Mouse (Mus musculus): ENCODE results near the gene Nppa. TPM values are rescaled to one million over a fixed set of nuclear protein-coding genes. Genes with fewer than 3 reads are reported as not detected.

The Nppa gene
- not detected for total RNA-seq (2021)

GRCm38 (mm10) chr4:148000202-148000772 lies at the start of gene Nppa:
Gene Nppa, plus strand, starts transcription at chr4:148000722.
- no peak for DNase-seq

- DNase-seq, result no peak
These were observed 46.9 kb upstream of the Nppa start for GRCm38 (mm10) chr4:147953590-147953989.

- no peak for DNase-seq
These were observed 43.4 kb upstream of the Nppa start for GRCm38 (mm10) chr4:147957141-147957540.

- no peak for DNase-seq
These were observed 40.4 kb upstream of the Nppa start for GRCm38 (mm10) chr4:147959881-147960831.

- DNase-seq, result no peak
These were observed 37.7 kb upstream of the Nppa start for GRCm38 (mm10) chr4:147962781-147963180.

- DNase-seq, result no peak
These were observed 36.9 kb upstream of the Nppa start for GRCm38 (mm10) chr4:147963623-147964022.

DNA sequence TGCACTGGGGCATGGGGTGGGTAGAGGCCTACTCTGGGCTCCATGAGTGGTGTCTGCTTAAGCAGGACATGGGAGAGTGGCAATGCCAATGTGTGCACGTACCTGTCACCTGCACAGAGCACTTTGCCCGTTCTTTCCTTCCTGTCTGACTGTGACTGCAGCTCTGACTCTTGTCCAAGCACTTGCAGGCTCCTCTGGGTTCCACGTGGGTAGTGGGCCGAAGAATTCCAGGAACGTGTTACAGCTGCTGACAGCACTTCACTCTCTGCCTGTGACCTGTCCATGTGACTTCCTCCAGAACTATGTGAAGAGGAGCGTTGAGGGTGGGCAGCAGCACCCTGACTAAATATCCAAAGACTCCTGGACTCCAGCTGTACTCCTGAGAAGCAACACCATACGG lies 34.8 kb upstream of the Nppa start:
- DNase-seq, result no peak

DNA sequence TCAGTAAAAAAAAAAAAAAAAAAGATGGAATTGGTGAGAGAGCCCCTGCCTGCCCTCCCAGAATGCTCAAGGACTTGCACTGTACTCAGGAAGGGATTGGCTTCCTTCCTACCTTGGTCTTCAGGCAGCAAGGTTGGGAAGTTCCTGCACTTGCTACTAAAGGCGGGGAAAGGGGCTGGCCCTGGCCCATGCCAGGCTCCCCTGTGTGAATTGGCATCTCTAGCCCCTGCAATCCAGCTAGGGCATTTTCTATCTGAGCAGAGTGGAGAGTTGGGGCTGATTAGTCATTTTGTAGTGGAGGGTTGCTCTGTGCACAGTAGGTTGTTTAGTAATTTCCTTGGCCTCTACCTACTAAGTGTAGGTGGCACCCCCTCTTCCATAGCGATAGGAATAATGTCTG lies 31.7 kb upstream of the Nppa start:
- no peak for DNase-seq

GRCm38 (mm10) chr4:147969337-147969736 lies 31.2 kb upstream of the Nppa start:
- DNase-seq, result no peak

- no peak for DNase-seq
These were observed 24.3 kb upstream of the Nppa start for GRCm38 (mm10) chr4:147976237-147976636.

GRCm38 (mm10) chr4:147977726-147978125 lies 22.8 kb upstream of the Nppa start:
- no peak for DNase-seq

- DNase-seq, result no peak
These were observed 22.1 kb upstream of the Nppa start for GRCm38 (mm10) chr4:147978391-147978790.

DNA sequence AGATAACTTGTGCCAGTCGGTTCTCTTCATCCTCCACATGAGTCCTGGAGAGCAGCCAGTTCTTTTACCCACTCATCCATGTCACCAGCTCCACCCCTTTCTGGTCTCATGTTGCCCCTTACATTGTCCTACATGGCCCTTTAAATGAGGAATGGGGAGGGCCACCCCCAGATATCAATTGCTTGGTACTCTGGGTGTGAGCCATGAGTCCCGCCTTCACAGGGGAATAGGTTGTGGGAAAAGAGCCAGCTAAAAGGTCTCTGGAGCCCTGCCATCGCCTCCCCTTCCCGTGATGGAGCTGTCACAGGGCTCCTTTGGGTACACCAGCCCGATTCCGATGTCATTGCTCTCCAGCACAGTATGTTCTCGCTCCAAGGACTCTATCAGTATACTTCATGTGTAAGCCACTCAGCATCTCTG lies 21.1 kb upstream of the Nppa start:
- DNase-seq, result no peak

GRCm38 (mm10) chr4:147985205-147986132 lies 15.1 kb upstream of the Nppa start, which contains the start of gene Nppb:
Gene Nppb, plus strand, starts transcription at chr4:147985788.
- DNase-seq, result no peak

DNA sequence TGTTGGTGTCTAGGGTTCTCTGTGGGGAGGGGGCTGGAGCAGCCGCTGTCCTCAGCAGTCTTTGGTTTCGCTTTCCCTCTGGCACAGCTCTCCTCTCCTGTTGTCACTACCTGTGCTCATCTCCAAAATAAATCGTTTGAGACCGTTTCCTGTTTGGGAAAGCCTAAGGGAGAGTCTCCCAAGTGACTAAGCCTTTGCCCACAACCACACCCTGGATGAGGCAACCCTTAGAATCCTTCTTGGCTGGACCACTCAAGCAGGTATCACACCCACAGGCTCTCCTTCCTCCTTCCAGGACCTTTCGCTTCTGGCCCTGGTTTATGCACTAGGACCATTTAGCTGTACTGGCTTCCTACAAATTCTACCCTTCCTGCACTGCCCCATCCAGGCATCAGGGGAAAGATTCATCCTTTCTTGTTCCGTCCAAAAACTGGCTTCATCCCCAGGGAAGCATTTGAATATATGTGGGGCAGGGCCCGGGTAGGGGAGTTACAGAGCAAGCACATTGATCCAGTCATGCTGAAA lies 6.9 kb upstream of the Nppa start:
- DNase-seq, result no peak

GRCm38 (mm10) chr4:147995311-147995710 lies 5.2 kb upstream of the Nppa start:
- DNase-seq, result no peak

GRCm38 (mm10) chr4:148001013-148001789 lies 679 bp downstream of the Nppa start:
- no peak for DNase-seq

- no peak for DNase-seq
These were observed 1.3 kb downstream of the Nppa start for GRCm38 (mm10) chr4:148001866-148002265.

DNA sequence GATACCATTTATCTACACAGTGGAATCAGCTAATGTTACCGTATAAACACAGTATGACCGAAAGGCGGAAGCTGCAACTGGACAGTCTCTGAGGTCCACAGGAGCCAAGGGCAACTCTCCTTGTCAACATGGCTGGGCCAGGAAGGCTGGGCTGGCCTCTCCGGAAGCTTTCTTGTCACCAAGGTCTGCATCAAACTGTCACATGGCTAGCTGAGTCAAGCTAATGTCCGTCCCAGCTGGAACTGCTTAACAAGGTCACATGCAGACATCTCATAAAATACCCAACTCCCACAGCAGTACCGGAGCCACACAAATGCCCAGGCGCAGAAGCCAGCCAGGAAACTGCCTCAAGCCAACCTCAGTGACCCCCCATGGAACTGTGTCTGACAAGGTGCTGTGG lies 3.8 kb downstream of the Nppa start:
- no peak for DNase-seq

DNA sequence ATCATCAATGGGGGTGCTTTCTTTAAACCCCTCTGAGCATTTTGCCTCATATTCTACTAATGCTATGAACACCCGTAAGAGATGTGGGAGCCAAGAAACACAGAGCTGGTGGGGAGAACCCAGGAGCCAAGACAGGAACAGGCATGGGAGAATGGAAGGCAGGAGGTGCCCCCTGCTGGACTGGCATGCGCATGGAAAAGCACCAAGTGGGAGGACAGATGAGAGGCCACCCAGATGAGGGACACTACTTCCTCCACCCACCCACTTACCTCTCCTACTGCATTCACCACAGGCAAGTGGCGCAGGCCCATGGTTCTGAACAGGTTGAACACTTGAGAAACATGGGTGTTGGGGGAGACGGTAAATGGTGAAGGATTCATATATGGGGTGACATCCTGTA lies 7.9 kb downstream of the Nppa start:
- DNase-seq, result peak; percentile 60 to 69

- DNase-seq, result no peak
These were observed 9.1 kb downstream of the Nppa start for GRCm38 (mm10) chr4:148009641-148010040.

- DNase-seq, result no peak
These were observed 10.8 kb downstream of the Nppa start for GRCm38 (mm10) chr4:148011332-148011731.

All from layer of hippocampus, postnatal 36 days (tissue).